Mouse (Mus musculus): Measurements from ENCODE around the gene Usp39.

Gene Usp39

DNA sequence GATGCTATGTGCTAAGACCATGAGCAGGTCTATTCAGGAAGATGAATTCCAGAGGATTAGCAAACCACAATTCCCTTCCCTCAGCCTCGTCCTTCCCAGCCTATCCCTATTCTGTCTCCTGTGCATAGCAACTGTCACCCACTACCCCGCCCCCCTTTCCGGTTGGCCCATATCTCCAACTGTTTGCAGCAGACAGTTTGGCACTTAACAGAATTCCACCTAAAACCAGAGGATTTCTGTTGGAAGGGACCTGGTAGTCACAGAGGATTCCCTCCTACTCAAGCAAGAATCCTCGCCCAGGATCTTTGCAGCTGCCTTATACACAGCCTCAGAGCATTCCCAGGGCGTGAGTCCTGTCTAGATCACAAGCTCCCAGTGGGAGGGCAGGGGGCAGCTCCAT is 26.2 kb upstream of the Usp39 start:
- DNase-seq: no peak

GRCm38 (mm10) chr6:72370091-72370490 is 25.1 kb upstream of the Usp39 start:
- DNase-seq: peak in 1 of 2 experiments; percentile 14

- no peak for DNase-seq
These were observed 24.6 kb upstream of the Usp39 start for GRCm38 (mm10) chr6:72369557-72369956.

GRCm38 (mm10) chr6:72367460-72367974 is 22.5 kb upstream of the Usp39 start:
- no peak for DNase-seq

DNA sequence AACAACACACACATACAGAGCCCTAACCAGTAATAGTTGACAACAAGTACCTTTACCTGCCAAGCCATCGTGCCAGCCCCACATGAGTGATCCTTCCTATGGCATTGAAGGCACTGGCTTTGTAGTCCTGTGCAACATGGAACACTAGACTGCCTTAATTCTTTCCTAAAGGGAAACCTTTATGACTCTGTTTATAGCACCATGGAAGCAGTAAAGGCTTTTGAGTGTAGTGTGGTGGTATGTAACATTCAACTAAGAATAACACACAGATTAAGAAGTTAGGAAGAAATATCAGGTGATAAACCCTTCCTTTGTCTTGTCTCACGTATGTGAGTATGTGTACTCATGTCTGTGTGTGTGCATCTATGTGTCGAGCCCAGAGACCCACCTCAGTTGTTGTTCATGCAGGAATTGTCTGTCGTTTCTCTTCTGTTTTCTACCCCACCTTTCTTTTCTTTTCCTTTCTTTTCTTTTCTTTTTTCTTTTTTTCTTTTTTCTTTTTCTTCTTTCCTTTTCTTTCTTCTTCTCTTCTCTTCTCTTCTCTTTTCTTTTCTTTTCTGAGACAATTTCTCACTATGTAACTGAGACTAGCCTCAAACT is 22.0 kb upstream of the Usp39 start, which contains the start of gene Rnf181:
Gene Rnf181, minus strand, starts transcription at position 113 of the 600 bp plus-strand sequence.
- no peak for DNase-seq

- DNase-seq: no peak
These were observed 21.3 kb upstream of the Usp39 start for GRCm38 (mm10) chr6:72366304-72366703.

- no peak for DNase-seq
These were observed 20.0 kb upstream of the Usp39 start for GRCm38 (mm10) chr6:72364985-72365384.

- no peak for DNase-seq
These were observed 19.0 kb upstream of the Usp39 start for GRCm38 (mm10) chr6:72364009-72364408.

- peak; percentile 89 to 90 for DNase-seq
These were observed 17.4 kb upstream of the Usp39 start for GRCm38 (mm10) chr6:72362132-72363028.

- no peak for DNase-seq
These were observed 16.2 kb upstream of the Usp39 start for GRCm38 (mm10) chr6:72361121-72361551.

DNA sequence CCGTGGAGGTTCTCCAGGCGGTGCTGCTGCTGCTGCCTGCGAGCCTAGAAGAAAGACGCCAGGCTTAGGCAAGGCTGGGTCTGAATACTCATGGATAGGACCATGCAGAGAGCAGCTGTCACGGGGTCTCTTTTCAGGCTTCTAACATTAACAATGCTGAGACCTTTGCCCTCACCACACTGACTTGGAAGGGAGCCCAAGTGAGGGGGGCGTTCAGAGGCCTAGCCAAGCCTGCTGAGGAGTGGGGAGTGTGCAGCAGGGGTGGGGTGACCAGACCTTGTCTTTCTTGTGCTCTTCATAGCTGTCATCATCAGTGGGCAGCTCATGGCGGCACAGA is 15.6 kb upstream of the Usp39 start:
- no peak for DNase-seq

GRCm38 (mm10) chr6:72359891-72360598 is 15.1 kb upstream of the Usp39 start:
- DNase-seq: no peak

GRCm38 (mm10) chr6:72359343-72359742 is 14.4 kb upstream of the Usp39 start:
- no peak for DNase-seq

GRCm38 (mm10) chr6:72358086-72358764 is 13.2 kb upstream of the Usp39 start:
- no peak for DNase-seq

- DNase-seq: no peak
These were observed 12.4 kb upstream of the Usp39 start for GRCm38 (mm10) chr6:72357164-72358079.

DNA sequence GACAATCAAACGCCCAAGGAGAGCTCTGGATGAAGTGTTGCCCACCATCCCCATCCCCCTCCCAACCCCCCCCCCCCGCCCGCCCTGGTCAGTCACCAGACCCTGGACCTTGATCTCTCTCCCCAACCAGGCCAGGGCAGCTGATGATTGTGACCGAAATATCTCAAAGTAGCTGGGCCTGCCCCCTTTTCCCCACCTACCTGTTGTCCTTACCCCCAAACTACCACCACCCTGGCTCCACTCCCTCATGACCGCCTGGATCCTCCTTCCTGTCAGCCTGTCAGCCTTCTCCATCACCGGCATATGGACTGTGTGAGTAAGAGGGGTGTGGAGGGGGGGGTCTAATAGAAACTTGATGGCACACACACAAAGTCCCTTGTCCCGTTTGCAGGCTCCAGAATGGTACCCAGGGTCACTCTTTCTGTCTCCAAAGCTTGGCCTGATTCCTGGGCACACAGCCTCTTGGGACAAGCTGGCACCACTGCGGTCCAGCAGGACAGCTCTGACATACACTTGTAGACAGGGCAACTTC is 11.1 kb upstream of the Usp39 start:
- DNase-seq: no peak

- peak; percentile 57 to 64 for DNase-seq
These were observed 10.3 kb upstream of the Usp39 start, which contains the start of gene Tmem150a for GRCm38 (mm10) chr6:72355066-72355911. Tmem150a (plus strand) TSS chr6:72355447.

DNA sequence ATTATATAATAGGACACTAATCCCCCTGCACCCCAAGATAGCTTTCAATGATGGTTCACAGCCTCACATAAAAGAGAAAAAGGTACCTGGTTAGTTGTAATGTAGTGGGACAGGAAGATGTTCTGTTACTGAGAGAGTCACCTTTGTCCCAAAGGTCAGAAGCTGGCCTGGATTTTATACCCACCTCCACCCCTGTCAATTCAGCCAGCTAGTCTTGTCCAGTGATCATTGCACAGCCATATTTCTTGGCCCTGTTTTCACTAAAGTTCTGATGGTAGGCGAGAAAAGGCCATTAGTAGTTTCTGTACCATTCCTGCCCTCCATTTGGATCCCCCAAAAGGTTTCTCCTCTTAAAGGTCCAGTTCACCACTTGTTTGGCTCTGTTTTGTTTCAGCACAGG is 9.0 kb upstream of the Usp39 start:
- no peak for DNase-seq

DNA sequence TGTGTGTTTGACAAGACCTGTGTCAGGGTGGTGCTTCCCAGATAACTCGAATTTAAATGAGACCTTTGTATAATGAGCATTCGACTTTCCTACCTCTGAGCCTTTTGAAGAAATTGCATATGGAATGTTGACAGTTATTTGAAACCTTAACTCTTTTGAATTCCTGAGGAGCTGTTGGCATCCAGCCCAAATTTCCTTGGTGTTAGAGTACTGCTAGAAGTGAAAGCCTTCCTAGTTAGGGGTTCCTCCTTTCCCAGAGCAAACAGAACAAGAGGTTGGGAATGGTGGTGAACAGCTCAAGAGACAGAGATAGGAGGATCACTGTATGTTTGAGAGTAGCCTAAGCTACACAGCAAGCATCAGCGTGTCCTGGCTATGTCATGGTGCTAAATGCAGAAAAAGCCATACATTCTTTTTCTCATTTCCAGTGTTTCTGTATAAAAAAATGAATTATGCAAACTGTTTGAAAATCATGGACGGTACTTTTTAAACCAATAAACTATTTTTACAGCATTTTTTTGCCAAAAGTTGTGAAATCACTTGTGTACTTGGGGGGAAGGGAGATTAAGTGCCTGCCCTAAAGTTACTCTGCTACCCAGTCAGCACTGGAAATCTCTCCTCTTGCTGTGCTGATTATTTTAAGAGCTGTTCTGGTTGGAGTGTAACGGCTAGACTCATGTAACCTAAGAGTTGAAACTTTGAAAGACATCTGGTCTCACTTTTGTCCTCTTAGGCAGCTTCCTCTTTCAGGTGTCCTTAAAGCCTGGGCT is 7.8 kb upstream of the Usp39 start:
- no peak for DNase-seq
